Mouse (Mus musculus): ENCODE data around the gene Ppm1m.
A peak's percentile ranks its signal among the peaks of the same experiment; 100 is the strongest.

The Ppm1m gene

DNA sequence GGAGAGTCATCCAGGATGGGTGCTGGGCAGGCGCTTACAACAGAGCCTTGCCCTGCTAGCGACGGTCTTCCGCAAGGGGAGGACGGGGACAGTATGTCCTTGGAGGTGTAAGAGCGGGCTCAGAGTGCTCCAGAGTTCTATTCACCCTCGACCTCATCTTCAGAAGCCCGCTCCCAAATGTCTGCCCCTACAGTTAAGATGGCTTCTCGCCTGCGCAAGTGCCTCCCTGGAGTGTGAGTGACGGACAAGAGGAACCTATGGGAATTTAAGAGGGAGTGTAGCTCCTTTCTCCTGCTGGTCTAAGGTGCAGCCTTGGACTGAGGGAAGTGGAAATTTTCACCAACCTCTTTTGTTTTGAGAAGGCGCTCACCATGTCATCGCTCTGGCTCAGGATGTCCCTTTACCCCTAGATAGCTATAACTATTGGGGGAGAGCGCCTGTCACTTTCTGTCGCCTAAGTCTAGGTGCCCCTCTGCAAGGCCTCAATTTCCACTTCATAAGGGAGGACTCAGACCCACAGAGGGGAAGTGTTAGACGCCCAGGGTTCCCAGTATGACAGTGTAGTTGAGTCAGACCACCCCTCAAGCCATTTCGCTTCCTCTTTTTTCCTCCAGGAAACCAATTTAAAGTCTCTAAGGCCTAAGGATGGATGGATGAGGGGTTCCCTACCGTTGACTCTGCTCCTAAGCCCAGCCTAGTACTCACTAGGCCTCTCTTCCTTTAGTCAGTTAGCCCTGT lies at the start of gene Ppm1m:
Ppm1m (minus strand) TSS at position 212 of the 738 bp plus-strand sequence.
- no peak for DNase-seq (ENCODE audit: low read depth, low spot score)

DNA sequence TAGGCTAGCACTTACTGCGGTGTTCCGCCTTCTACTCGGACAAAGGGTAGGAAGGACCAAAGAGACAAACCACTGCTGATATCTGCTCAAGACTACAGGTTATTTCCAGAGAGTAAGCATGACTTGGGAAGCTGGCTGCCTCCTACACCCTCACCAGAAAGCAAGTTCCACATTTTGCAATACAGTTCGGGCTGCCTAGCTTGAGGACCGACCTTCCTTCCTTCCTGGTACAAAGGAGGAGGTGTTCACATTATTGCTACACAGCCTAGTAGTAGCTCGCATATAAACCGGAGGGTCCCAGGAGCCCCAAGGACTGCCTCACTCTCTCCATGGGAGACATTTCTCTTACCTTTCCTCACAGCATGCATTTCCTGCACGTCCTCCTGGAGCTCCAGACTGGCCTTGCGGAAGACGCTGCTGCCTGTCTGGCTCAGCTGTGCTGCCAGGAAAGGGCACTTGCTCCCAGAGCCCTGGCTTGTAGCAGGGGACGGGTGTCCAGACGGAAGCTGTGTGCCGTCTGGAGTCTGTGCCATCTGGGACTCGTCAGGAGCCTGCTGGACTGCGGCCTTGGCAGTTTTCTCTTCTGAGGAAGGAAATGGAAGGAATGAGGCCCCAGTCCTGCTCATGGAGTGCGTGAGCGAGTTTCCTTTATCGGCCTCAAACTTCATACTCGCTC lies 43.4 kb upstream of the Ppm1m start:
- no peak for DNase-seq (ENCODE audit: low read depth, low spot score)

DNA sequence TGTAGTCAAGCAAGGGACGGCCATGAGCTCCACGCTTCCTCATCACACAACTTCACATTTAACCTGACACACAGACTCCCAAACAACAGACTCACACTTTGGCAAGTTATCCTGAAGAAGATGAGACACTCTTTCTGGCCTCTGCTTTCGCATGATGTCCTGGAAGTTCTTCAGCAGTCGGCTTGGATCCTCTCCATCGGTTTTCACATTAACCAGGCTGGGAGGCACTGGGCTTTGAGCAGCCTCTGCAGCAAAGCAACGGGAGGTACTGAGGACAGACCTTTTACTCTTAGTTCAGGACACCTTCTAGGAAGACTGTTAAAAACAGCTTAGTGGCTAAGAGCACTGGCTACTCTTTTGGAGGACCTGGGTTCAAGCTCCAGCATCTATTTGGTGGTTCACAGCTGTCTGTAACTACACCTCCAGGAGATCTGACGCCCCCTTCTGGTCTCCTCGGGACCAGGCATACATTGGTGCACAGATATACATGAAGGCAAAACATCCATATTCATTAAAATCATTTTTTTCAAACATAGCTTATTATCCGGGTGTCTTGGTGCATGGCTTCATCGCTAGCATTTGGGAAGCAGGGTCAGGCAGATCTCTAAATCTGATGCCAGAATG lies 42.1 kb upstream of the Ppm1m start:
- no peak for DNase-seq (ENCODE audit: low read depth, low spot score)

DNA sequence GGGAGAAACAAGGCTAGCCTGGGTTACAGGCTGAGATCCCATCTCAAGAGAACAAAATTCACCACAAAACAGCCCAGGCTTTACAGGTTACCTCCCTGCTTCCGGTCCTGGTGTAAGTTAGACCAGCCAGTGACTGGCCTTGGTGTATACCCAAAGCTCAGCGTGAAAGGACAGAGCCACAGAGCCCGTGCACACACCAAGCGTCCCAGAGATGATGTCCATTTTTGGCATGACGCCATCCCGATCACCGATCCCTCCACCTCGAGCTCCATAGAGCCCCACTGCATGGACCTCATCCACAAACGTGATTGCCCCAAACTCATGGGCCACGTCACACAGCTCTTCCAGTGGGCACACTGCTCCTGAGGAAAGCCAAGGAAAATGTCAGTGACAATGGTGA lies 38.3 kb upstream of the Ppm1m start:
- no peak for DNase-seq (ENCODE audit: low read depth, low spot score)

DNA sequence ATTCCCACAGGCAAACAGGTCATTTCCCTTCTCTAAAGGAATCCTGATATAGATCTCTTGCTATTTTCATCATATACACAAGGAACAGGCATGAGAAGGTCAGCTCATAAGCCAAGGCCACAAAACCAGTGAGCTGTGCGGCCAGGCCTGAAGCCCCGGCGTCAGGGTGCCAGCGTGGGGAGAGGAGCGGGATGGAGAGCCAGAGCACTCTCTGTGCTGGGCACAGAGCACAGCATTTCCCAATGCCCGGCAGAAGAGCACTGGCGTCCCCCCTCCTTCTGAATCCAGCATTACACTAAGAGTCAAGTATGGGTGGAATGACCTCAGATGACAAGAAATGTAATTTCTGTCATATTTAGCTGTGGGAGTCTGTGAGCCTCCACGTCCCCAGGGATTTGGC lies 37.9 kb upstream of the Ppm1m start:
- DNase-seq (ENCODE audit: low read depth, low spot score) = no peak

DNA sequence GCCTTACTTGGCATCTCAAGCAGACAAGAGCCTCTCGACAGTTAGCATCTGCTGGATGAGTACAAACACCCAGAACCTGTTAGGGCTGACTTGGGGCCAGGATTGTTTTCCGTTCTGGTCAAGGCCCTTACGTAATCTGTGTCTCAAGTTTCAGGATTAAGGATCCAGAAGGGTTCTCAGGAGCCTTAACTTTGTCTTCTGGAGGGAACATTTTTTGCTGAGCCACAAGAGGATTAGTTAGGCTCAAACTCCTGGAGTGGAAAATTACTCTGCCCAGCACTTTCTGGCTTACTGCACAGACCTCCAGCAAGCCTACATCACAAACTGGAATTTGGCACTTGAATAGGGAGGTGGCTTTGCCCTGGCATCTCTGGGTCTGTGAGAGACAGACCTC lies 37.3 kb upstream of the Ppm1m start:
- no peak for DNase-seq (ENCODE audit: low read depth, low spot score)

DNA sequence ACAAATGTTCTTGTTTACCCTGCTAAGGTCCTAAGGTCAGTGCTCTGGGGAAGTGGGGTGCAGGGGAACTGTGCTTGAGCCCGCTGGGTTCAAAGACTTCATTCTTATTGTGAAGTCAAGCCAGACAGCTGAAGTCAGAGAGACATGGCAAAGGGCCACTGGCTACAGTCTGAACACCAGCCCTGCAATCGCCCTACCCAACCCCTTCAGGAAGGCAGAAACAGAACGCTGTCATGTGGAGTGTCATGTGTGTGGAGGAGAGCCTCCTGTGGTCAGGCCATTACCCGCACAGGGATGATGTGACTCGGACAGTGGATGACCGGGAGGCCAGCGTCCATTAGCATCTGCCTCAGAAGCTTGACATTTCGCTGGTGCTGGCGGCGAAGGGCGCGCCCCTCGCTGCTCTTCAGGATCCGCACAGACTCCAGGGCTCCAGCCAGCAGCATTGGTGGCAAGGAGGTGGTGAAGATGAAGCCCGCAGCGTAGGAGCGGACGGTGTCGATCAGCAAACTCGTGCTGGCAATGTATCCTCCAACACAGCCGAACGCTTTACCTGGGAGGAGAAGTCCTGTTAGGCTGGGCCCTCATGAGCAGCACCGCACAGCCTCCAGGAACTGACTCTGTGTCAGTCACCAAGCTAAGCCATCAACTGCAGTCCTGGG lies 36.7 kb upstream of the Ppm1m start:
- no peak for DNase-seq (ENCODE audit: low read depth, low spot score)

DNA sequence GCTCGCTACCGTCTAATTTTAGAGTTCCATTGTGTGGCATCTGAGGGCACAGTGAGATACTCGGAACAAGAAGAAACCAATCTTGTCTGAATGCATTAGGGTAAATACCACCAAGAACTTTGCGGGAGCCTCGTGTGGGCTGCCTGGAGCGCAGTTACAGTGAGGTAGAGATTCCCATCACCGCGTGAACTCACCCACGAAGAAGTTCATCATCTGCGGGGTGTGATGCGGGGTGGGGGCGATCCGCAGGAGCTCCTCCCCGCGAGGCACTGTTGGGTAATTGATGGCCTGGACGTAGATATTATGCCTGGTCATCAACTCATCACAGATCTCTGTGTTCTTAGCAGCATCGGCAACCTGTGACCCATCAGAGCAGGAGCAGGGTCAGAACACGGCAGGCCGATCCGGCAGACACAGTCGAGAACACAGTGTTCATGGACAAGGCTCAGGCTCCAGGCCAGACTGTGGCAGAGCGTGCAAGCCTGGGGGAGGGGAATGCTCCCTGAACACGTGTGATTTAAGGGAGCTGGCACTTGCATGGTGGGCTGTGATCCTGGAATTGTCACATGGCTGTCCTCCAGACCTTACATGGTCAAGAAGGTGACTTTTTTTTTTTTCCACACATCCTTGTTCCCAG lies 35.8 kb upstream of the Ppm1m start:
- no peak for DNase-seq (ENCODE audit: low read depth, low spot score)

DNA sequence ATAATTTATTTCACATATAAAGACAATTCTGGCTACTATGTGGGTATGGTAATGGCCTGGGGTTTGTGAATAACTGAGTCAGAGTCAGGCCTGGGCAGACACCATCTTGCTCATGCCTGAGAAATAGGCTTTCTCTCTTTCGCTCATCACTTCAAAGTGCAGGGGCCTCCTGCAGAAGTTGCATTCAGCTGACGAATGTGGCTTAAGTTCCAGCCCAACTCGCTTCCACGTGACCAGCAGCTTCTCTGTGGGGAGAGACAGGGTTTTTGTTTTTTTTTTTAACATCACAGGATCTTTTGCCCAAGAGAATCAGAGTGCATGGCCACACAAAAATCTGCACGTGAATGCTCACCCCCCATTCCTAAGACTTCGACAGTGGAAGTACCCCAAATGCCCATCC lies 34.4 kb upstream of the Ppm1m start:
- peak; percentile 43 for DNase-seq (ENCODE audit: low read depth, low spot score)

DNA sequence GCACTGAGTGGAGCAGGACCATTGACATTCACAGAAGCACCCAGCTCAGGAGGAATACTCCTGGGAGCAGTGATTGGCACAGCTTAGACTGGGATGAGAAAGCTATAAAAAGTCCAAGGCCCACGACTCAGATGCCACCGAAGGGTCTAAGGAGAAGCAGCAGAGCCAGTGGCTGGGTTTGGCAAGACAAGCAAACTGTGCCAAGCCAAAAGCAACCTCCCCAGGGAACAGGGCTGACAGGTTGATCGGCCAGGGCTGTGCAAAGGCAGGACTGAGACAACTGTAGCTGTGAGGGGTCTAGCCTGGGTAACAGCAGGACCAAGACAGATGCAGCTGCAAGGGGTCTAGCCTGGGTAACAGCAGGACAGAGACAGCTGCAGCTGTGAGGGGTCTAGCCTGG lies 33.4 kb upstream of the Ppm1m start:
- no peak for DNase-seq (ENCODE audit: low read depth, low spot score)

DNA sequence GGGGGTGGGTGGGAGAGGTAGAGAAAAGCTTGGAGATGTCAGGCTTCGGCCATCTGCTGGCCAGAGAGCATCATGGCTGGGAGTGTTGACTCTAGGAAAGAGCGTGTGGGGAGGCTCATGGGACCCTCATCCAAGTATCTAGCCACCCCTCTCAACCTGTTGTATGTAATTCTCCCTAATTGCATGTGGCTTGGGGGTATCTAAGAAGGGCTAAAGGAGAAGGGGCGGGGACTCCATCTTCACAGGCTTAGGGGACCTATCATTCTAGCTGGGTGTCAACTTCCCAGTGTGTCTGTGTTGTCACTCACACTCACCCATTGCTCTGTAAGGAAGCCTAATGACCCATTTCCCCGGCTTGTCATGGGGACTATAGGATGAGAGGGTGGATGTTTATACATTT lies 32.3 kb upstream of the Ppm1m start:
- no peak for DNase-seq (ENCODE audit: low read depth, low spot score)

DNA sequence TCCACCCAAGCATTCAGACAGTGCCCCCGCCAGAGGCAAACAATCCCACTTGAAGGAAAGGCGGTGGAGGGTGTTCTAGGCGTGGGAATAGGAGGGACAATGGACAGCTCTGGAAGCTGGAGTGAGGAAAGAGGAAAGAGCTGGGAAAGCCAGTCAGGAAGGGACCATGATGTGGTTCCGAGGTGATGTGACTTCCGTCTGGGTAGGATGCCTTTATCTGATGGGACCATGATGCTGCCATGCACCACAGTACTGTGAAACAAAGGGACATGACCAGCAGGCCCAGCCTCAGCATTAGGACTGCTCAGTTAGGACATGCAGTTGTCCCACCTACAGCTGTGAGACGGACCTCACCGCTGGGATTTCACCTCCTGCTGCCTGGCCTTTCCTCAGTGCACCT lies 31.7 kb upstream of the Ppm1m start:
- DNase-seq (ENCODE audit: low read depth, low spot score) = no peak

DNA sequence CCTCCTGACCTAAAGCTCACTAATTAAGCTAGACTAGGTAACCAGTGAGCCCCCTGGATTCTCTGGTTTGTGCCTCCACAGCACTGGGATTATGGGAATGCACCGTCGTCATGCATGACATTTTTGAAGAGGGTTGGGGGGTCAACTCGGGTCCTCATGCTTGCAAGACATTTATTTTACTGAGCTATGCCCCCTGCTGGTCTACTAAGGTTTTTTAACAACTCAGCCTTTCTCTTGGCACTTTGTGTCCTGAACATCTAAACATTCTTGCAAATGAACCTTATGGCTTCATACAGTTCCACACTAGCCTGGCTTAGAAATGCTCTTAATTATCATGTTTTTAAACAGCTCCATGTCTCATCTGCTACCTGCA lies 31.2 kb upstream of the Ppm1m start:
- no peak for DNase-seq (ENCODE audit: low read depth, low spot score)

DNA sequence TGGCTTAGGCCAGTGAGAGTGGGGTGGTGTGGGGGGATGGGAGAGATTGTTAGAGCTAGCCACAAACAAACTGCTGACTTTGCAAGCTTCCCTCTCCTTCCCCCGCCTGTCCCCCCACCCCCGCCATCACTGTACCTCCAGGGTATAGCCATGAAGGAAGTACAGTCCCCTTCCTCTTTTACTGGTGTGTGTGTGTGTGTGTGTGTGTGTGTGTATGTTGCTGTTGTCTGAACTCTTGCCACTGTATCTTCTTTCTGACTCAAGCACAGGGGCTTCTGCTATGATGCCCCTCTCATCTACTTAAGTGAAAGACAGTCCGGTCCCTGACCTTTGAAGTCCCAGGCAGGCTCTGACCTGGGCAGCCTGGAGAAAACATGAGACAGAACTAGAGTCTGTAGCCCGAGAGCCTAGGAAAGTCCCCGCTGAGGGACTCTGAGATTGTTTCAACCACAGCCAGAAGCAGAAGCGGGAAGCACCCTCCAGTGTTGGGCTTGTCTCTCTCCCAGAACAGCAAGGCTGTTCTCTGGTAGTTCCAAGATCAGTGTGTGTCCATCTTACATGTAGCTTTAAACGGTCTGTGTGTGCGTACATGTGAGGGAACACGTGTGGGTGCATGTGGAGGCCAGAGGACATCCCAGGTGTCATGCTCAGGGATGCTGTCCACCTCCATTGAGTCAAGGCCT lies 30.6 kb upstream of the Ppm1m start:
- DNase-seq (ENCODE audit: low read depth, low spot score) = no peak

DNA sequence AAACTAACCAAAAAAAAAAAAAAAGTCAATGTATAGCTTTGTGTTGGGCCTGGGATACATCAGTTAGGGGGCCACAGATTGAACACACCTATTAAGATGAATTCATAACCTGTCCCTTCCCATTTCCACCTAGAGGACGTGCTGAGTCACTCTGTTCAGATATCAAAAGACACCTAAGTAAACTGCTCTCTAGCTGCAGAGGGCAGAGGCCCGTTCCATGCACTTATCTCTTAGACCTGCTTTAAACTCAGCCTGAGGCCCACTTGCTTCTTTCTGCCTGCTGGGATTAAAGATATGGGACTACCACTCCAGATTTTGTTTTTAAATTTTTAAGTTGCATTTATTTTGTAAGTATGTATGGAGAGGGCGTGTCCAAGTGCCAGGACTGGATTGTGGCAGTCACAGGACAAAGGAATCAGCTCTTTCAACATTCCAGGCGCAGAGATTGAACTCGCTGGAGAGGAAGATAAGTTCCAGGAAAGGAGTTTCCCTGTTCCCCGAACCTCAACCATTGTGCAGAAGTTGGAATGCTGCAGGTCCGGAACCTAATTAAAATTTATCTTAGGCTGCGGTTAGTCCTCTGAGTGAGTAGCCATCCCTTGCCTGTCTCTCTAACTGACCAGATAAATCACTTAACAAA lies 28.4 kb upstream of the Ppm1m start:
- DNase-seq (ENCODE audit: low read depth, low spot score) = no peak

DNA sequence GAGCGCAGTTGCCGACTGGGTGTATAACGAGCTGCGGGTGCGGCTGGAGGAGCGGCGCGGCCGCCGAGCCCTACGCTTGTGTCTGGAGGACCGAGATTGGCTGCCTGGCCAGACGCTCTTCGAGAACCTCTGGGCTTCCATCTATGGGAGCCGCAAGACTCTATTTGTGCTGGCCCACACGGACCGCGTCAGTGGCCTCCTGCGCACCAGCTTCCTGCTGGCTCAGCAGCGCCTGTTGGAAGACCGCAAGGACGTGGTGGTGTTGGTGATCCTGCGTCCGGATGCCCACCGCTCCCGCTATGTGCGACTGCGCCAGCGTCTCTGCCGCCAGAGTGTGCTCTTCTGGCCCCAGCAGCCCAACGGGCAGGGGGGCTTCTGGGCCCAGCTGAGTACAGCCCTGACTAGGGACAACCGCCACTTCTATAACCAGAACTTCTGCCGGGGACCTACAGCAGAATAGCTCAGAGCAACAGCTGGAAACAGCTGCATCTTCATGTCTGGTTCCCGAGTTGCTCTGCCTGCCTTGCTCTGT lies 26.7 kb upstream of the Ppm1m start:
- no peak for DNase-seq (ENCODE audit: low read depth, low spot score)

DNA sequence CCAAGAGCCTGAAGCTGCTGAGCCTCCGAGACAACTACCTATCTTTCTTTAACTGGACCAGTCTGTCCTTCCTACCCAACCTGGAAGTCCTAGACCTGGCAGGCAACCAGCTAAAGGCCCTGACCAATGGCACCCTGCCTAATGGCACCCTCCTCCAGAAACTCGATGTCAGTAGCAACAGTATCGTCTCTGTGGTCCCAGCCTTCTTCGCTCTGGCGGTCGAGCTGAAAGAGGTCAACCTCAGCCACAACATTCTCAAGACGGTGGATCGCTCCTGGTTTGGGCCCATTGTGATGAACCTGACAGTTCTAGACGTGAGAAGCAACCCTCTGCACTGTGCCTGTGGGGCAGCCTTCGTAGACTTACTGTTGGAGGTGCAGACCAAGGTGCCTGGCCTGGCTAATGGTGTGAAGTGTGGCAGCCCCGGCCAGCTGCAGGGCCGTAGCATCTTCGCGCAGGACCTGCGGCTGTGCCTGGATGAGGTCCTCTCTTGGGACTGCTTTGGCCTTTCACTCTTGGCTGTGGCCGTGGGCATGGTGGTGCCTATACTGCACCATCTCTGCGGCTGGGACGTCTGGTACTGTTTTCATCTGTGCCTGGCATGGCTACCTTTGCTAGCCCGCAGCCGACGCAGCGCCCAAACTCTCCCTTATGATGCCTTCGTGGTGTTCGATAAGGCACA lies 26.1 kb upstream of the Ppm1m start:
- DNase-seq (ENCODE audit: low read depth, low spot score) = no peak

DNA sequence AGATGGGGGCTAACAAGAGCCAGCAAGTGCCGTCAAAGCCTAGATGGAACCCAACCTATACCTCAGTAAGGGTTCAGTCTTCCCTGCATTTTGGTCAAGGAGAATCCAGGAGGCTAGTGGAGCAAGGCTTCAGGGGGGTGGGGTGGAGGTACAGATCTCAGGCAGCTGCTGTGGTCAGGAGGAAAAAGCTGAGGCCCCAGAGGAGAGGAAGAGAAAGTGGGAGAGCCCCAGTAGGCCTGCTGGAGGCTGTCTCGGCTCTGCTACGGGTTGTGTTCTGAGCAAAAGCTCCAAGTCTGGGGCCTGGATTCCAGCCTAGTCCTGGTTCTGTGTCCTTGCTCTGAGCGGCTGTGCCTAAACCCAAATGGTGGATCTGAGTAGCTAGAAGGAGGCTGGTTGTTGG lies 23.4 kb upstream of the Ppm1m start:
- no peak for DNase-seq (ENCODE audit: low read depth, low spot score)

DNA sequence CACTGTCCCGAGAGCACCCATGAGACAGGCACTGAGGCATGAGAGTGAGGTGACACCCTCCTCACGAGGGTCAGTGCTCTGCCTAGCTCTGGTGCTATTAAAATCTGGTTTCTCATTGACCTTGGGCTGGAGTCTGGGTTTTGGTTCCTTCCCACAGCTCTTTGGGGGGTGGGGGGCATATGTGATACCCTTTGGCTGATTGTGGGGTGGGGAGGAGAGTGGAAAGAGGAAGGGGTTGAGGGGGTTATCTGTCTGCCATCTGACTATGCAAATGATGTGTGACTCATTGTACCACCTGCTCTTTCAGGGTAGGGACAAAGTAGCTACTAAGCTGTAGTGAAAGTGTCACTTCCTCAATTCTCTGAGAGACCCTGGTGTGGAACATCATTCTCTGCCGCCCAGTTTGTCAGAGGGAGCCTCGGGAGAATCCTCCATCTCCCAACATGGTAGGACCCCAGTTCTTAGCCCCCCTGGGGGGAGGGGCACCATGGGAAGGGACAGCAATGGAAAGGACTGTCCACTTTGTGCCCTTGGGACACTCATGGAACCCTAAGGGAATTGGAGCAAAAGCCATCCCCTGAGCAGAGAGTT lies 22.8 kb upstream of the Ppm1m start, which contains the start of gene Tlr9:
Tlr9 (plus strand) TSS at position 338 of the 591 bp plus-strand sequence.
- no peak for DNase-seq (ENCODE audit: low read depth, low spot score)

All from CD4-positive helper T cell, adult 2 months (primary cell).